Mouse (Mus musculus) left cerebral cortex, postnatal 4 days (tissue): ENCODE results near the gene Polk. TPM values are rescaled to one million over a fixed set of nuclear protein-coding genes. Genes with fewer than 3 reads are reported as not detected.

Experiments
- DNase-seq: peaks from one replicate; pipeline ENCODE4 v3.0.0-alpha.2; 2022
- intact Hi-C: fragments of 180-260 bp; cut with DNase I; formaldehyde crosslinking; loops from one replicate; pipeline ENCODE4 v1.15.1; 2025
- total RNA-seq, 2 experiments: library from RNA; stranded (reverse); gene quantifications; 2 replicates each; pipeline ENCODE4 v1.2.3; 2021

The Polk gene
- 1 to 10 TPM; 6.8 to 8.4 TPM for total RNA-seq

DNA sequence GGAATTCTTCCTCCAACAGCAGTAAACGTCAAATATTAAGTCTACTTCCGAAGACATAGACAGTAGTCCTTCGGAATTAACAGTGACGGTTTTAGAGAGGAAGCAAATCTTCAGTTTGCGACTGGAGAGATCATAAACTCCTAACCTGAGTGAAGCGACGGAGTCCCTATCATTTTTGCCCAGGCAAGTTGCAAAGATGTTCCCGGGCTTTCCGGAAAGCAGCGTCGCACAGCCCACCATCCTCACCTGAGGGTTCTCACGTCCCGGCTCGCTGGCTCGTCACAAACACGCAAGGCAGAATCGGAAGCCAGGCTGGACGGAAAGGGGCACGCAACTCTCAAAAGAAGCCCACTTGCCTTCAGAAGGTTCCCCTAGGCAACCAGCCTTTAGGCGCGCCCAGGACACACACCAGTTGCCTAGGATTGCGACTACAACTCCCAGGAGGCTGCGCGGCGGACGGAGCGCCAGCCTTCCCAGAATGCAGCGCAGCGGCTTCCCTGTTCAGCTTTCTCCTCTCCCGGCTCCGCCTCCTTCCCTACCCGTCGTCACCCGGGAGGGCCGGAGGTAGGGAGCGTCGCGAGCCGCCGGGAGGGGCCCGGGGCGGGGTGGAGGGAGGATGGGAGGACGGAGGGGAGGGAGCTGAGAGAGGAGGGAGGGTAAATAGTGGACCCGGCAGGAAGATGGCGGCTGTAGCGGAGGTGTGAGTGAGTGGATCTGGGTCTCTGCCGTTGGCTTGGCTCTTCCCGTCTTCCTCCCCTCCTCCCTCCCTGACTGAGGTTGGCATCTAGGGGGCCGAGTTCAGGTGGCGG is at the start of gene Polk, which contains the start of gene Col4a3bp:
Polk (minus strand) TSS at position 499 of the 809 bp plus-strand sequence.
Col4a3bp (plus strand) TSS at position 538 of the 809 bp plus-strand sequence.
- DNase-seq, result peak; percentile 97
- intact Hi-C loops, result no loop called here

DNA sequence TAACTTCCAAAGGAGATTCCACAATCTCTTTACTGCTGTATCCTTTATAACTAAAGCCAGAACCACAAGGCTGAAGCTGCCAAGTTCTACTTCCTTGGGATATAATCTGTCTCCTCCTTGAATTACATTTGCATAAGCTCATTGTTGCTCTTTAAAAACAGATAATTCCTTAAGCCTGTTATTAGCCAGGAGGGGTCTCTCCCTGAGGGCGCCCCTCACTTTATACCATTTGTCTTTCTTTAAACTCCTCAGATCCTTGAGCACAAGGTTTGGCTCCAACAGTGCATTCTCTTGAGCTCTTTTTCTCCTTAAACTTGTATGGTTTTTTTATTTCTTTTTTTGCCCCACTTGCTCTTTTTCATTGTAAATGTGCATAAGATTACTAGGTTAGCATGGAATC is 46.3 kb upstream of the Polk start:
- DNase-seq, result no peak
- intact Hi-C loops, result no loop called here

DNA sequence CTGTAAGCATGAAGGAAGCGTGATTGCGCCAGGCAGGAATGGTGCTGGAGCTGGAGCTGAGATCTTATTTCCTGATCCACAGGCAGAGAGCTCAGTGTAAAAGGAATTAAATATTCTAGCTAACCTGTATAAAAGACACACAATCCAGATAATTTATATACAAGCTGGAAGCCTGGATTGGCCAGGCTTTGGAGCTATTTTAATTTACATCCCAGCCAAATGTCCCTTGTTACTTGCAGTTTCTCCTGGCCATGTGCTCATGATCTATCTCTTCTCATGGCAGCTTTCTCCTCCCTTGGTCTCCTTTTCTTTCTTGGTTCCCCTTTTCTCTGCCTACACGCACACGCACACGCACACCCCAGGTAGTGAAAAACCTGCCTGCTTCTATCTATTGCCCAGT is 44.2 kb upstream of the Polk start:
- intact Hi-C loops, result no loop called here
- DNase-seq, result no peak

DNA sequence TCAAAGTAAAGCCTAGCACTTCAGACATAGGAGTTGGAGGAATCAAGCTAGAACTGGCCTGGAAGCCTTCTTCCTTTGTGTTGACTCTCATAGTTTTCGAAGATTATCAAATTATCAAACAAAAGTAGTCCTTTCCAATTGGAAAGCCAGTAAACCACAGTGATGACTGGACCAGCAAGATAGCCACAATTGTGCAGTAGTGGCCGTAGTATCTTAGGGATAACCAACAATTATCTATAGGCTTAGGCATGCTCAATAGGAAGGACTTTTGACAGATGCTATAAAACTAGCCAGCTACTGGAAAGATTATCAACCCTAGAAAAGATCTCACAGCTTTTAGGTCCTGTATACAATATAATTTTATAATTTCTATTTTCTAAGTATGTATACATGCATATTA is 41.8 kb upstream of the Polk start:
- intact Hi-C loops, result no loop called here
- no peak for DNase-seq

DNA sequence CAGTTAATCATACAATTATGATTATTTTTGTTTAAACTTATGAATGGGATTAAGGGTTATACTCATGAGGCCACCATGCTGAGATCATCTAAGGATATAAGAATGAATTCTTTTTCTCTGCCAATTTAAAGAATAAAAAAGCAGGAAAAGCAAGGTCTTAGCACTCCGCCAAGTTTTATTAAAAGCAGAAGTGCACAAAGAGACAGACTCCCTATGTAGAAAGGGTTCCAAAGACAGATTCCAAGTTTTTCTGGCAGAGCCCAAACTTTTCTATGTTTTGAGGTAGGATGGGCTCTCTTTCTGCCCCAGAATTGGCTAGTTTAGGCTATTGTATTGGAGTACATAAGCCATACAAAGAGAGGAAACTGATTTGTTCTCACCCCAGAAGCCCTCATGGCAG is 37.6 kb upstream of the Polk start:
- no peak for DNase-seq
- intact Hi-C loops, result no loop called here

DNA sequence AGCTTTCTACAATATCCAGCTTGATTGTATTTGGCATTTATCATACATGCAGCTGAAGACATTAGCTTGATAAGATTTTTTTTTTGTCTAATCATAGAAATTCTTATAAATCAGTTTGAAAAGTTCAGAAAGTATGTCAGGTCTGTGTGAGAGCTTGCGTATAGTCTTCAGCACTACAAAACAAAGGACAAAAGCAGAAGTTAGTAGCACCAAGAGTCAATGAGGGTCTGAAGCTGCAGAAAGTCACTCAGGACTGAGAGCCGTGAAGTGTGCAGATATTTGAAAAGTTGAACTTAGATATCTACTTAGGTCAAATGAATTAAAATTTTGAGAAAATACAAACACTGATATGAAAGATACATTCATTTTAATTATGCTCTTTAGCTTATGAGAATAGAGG is 36.7 kb upstream of the Polk start:
- intact Hi-C loops, result no loop called here
- DNase-seq, result no peak

DNA sequence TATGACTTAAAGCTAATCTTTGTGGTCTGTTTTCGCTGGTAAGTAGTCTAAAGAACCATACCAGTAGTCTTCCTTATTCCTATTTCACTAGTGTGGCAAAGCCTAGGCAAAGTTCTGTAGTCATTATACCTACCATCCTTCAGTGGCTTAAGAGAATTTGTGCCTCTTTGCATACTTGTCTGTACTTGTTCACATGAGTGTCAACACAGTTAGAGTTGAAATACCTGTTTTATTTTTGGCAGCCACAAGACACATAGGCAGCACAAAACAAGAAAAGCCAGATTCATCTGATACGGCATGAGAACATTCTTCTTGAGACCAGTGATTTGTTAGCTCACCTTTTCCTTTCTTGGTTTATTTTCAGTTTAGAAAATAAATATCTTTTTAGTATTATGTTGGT is 31.8 kb upstream of the Polk start:
- DNase-seq, result no peak
- intact Hi-C loops, result no loop called here

DNA sequence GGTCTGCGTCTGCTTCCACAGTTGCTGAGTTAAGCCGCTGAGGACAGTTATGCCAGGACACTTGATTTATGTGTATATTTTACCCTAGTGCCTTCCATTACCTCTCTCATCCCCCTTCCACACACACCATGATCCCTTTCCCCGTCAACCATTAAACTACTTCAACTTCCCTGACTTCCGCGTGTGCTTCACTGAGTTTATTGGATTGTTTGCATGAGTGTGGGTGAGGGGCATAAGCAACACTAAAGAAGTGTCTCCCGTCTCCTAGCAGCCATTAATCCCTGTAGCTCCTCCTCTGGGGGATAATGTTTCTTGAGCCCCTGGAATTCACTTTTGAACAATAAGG is 28.6 kb upstream of the Polk start:
- intact Hi-C loops, result no loop called here
- no peak for DNase-seq

DNA sequence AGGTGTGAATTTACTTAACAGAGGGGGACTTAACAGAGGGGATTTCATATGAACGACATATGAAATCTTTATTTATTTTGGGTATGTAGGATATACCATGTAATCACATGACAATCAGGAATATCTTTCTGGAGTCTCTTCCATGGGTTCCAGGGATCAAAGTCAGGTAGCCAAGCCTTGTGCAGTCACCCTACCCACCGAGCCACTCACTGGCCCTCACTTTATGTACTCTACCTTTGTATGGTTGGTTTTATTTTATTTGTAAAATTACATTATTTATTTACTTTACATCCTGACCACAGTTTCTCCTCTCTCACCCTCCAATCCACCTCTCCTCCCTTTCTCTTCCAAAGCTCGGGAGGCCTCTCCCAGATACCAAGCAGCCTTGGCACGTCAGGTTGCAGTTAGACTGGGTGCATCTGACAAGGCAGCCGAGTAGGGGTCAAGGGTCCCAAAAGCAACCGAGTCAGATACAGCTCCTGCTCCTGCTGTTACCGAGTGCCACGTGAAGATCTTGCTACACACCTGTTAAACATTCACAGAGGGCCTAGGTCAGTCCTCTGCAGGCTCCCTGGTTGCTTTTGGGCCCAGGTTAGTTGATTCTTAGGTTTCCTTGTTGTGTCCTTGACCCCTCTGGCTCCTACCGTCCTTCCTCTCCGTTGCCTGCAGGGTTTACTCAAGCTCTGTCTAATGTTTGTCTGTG is 28.1 kb upstream of the Polk start:
- intact Hi-C loops, result no loop called here

DNA sequence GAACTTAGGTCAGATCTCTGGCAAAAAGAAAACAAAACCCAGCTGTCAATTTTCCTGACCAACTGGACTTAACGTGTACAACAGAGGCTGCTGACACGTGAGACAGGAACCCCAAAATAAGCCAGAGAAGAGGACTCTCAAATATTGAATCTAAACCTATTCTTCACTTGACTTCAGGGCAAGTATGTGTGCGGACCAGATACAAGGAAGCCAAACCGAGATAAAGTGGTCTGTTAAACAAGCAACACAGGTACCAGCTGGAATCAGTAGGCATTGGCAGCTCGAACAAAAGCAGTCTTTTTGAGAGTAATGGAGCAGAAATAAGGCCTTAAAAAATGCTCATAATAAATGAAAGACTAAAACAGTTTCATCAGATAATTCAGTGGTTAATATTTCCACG is 25.6 kb upstream of the Polk start:
- intact Hi-C loops, result no loop called here
- no peak for DNase-seq

More for the DNA sequence above, 28.1 kb upstream of the Polk start:
- no peak for DNase-seq

DNA sequence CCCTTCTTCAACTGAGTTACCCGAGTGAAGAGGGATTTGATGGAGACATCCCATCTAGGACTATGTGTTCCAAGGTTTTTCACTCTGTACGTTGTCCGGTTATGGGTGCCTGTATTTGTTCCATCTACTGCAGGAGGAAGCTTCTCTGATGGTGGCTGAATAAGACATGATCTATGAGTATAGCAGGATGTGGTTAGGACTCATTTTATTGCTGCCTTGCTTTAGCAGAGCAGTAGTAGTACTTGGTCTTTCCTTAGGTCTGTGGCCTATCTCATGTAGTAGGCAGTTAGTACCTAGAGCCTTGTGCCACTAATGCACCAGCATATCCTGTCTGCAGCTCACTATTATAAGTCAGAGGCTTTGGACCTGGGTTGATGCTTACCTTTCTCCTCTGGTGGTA is 12.7 kb upstream of the Polk start:
- intact Hi-C loops, result no loop called here
- no peak for DNase-seq

DNA sequence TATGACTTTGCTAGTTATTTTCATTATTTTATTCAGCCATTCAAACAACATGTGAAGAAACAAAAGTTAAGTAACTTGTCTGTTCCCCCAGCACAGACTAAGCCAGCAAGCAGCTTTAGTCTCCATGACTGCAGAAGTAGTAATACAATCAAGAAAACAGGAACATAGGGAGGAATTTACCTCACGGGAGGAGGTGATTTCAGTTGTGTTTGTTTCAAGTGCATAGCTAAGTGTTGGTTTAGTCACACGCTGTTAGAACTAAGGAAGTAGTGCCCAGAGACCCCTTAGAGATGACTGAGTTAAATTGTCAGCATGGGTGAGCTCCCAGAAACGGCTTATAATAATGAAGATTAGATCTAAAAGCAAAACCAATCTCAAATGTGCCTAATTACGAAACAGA is 5.6 kb upstream of the Polk start:
- DNase-seq, result no peak
- intact Hi-C loops, result no loop called here

DNA sequence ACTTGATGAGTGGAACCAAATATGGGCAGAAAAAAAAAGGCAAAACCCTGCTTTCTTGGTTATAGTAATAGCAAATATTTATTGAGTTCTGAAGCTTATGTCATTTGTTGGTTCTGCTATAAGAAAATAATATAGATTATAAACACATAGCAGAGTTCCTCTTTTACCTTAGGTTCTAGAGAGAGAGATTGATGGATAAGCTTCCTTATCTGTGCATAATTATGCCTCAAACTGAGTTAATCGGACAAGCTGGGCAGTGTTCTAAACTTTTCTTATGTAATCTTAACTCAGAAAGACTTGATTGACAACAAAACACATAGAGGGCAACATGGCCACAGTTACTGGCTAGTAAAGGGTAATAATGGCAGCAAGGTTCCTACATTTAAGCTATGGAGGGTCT is 4.9 kb upstream of the Polk start:
- intact Hi-C loops, result no loop called here
- no peak for DNase-seq

DNA sequence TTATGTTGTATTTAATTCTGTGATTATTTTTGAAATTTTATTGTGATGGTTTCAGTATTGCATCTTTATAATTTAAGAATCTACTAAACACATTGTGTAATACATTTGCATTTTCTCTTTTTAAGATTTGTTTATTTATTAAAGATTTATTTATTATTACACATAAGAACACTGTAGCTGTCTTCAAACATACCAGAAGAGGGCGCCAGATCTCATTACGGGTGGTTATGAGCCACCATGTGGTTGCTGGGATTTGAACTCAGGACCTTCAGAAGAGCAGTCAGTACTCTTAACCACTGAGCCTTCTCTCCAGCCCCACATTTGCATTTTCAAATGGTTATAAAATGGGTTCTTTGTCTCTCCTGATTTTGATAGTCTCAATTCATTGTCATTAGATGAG is 2.1 kb upstream of the Polk start:
- intact Hi-C loops, result no loop called here
- no peak for DNase-seq

DNA sequence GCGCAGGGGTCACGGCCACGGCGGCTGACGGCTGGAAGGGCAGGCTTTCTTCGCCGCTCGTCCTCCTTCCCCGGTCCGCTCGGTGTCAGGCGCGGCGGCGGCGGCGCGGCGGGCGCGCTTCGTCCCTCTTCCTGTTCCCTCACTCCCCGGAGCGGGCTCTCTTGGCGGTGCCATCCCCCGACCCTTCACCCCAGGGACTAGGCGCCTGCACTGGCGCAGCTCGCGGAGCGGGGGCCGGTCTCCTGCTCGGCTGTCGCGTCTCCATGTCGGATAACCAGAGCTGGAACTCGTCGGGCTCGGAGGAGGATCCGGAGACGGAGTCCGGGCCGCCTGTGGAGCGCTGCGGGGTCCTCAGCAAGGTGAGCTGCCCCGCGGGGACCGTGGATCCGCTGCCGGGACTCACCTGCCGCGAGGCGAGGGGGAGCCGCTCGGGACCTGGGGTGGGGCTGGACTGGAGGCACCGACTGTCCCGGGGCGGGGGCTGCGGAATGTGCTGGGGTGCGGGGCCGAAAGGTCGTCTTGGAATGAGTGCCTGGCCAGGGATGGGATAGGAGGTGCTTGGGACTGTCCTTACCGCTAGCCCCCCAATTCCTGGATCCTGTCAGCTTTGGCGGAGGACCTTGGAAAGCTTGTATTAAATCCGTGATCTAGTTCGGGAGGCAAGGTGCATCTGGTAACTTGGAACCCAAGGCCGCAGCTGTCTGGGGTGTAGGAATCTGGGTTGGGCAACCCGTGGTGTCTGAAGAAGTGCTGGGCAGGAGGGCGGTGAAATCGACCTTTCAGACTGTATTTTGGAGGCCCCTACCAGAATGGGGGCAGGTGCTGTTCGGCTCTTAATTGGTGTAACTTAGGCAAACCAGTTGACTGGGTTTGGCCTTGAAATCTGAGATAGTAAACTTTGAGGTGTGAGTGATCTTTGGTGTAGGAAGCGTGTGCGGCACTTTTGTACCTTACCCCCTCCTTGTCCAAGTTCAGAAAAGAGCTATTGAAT is 817 bp upstream of the Polk start:
- intact Hi-C loops, result no loop called here

DNA sequence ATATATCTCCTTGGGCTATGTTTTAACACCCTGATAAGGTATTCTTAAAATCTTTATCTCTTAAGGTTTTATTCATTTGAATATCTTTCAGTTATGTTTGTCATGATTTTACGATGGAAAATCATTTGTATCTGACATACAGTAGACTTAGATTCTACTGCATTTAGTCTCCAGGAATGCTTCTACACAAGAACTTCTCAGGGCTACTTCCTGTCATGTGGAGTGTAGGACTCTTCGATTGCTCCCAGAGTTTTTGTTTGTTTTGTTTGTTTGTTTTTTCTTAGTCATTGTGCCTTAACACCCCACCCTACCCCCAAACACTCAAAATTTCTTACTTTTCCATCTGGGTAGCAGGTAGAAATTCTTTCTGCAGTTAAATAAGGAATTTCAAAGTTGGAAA is 998 bp downstream of the Polk start:
- DNase-seq, result no peak
- intact Hi-C loops, result no loop called here

More for the DNA sequence above, 817 bp upstream of the Polk start:
- DNase-seq, result no peak

DNA sequence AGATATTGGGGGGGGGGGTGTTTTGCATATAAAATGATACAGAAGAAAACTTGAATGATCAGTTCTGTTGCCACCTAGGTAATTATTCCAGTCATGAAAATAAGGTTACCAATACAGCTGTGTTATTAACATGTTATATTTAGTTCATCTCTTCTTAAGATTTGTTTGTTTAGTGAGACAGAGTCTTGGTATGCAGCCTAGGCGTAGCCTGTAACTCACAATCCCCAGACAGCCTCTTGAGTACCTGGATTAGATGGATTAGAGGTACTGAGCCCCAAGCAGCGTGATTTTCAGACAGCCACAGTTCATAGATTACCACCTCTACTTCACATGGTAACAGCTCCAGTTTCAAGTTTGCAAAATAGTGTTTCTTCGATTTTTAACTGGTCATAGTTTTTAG is 4.3 kb downstream of the Polk start:
- DNase-seq, result no peak
- intact Hi-C loops, result no loop called here

DNA sequence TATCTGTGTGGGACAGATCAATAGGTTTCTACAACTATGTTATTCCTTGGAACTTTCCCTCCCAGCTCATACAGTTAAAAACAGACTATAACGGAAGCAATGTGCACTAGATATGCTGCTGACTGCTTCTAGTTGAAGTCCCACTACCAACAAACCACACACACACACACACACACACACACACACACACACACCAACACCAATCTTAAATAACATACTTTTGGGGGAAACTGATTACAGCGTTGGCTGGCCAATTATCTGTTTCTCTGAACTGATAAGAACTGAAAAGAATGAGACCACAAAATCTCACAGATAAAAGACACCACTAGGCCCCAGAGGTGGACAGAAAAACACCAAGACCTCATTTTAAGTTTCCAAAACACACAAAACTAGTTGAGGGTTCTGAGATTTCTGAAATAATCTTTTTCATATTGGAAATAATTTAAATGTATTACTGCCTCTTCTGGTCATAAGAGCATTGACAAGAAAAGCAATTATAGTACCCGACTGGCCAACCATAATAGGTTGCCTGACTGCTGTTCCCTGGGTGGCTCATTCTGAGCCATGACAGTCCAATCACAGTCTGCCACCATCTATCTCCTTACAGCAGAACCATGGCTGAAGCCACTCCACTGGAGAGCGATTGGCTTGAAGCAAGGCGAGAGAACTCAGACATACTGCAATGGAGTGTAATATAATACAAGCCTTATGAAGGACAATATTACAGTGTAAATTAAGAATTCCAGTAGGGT is 5.4 kb downstream of the Polk start:
- no peak for DNase-seq
- intact Hi-C loops, result no loop called here

DNA sequence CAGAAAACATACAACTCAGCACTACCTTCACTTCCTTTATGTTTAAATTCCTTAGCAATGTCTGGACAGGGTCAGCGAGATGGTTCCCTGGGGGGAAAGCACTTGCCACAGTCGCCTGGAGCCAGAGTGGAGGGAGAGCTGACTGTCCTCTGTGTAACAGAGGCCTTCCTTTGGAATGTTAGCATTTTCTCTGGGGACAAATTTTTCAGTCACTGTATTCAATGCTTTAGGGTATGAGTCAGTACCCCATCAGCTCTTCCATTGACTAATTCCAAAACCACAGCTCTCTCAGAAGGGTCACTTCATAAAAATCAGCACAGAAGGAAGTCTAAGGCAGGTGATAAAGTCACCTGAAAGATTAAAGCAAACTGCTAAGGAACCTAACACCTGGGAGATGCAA is 8.6 kb downstream of the Polk start:
- intact Hi-C loops, result no loop called here
- no peak for DNase-seq

DNA sequence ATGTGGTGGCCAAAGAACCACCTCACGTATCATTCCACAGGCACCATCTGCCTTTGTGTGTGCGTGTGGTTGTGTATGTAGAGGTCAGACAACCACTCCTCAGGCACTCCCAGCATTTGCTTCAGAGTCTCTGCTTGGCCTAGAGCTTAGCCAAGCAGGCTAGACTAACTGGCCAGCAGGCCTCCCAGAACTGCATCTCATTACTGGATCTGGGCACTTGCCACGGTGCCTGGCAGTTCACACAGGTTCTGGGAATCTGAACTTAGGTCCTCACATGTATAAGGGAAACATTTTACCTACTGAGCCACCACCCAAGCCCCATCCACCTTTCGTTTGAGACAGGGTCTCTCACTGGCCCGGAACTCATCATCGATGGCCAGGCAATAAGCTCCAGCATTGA is 10.2 kb downstream of the Polk start:
- no peak for DNase-seq
- intact Hi-C loops, result no loop called here

DNA sequence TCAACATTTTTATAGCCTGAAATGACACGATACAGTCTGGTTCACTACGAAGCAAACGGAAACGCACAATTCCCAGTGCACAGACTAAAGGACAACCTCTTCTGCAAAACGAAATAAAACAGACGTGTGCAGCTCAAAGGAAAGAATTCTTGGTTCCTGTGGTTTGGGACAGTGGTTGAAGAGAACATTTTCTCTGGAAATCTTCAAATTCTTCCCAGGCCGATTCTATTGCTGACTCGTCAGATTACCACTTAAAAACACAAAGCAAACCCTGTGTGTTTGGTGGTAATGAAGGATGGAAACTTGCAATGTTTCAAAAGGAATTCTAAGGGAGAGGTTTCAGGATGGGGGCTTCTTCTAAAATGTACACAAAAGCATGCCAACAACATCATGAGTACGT is 12.3 kb downstream of the Polk start:
- intact Hi-C loops, result no loop called here
- DNase-seq, result no peak
